Mouse (Mus musculus): Measurements from ENCODE around the gene Fbxo22.
"Not testable (repeated sequence)": the region's sequence is repeated elsewhere in the genome, so short reads cannot be mapped to it uniquely, and the experiment has no call there.

Gene Fbxo22

GRCm38 (mm10) chr9:55208790-55209481 is at the start of gene Fbxo22:
Gene Fbxo22 (plus strand): TSS chr9:55208925.
- peak; percentile 65 for DNase-seq (ENCODE audit: low read depth)

DNA sequence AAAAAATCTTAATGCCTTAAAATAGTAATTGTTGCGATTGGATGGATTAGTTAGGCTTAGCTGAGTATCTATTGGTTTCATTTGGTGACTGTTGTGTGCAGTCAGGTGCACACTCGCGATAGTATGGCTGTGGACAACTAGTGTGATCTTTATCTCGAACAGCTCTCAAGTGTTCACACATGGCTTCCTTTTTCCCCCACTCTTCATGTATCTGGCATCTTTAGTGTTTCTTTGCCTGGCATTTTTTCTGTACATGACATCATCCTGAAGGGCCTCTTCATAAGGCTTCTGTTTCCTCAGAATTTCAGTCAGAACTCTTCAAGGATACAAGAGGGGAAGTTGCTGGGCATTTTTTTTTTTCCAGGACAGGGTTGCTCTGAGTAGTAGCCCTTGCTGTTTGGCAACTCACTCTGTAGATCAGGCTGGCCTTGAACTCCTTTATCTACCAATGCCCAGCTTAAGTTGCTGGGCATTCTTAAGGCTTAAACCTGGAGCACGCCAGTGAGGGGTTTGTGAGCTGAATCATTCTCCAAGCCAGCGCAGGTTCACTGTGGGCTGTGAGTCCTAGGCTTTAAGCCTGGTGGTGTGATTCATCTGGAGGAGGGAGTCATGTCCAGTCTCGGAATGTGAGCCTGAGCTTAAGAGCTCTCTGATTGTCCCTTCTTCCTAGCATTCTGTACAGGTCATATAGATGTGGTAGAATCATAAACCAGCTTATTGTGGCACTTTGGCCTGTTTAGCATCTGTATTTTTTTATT is 37.9 kb upstream of the Fbxo22 start:
- DNase-seq (ENCODE audit: low read depth): peak; percentile 33

- DNase-seq (ENCODE audit: low read depth): no peak
Observed at GRCm38 (mm10) chr9:55172195-55172685, 36.5 kb upstream of the Fbxo22 start.

GRCm38 (mm10) chr9:55174235-55174634 is 34.5 kb upstream of the Fbxo22 start:
- no peak for DNase-seq (ENCODE audit: low read depth)

DNA sequence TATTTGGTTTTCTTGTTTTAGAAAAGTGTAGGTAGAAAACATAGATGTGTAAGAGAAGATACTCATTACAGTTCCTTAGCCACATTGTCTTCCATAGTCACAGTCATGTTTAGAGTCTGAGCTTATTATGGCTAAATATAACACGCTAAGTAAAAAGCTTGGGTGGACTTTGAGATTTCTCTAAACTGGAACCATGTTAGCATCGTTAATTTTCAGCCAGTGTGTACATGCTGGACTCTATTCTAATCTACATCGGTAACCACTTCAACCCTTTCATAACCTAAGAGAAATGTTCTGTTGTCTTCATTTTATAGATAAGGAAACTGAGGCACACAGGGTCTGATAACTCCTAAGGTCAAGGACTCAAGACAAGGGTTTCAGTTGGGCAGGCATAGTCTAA is 12.8 kb upstream of the Fbxo22 start:
- no peak for DNase-seq (ENCODE audit: low read depth)

GRCm38 (mm10) chr9:55198260-55198659 is 10.5 kb upstream of the Fbxo22 start:
- no peak for DNase-seq (ENCODE audit: low read depth)

DNA sequence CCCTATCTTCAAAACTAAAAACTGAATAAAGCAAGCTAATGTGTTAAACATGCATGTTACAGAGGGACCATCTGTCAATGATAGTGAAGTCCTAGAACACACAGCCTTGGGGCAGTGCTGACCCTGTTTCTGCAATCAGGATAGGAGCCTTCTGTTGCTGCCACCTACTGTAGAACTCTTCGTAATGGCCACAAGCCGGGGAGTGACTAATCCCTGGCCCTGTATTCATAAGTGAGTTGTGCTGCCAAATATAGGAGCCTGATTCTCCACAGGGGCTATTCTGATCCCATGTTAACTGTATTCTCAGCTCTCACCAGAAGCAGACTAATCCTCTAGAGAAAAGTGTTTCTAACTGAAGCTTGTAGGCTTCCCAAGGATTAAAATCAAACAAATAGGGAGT is 9.4 kb upstream of the Fbxo22 start:
- DNase-seq (ENCODE audit: low read depth): peak; percentile 8

- DNase-seq (ENCODE audit: low read depth): no peak
Observed at GRCm38 (mm10) chr9:55208458-55208789, 301 bp upstream of the Fbxo22 start.

DNA sequence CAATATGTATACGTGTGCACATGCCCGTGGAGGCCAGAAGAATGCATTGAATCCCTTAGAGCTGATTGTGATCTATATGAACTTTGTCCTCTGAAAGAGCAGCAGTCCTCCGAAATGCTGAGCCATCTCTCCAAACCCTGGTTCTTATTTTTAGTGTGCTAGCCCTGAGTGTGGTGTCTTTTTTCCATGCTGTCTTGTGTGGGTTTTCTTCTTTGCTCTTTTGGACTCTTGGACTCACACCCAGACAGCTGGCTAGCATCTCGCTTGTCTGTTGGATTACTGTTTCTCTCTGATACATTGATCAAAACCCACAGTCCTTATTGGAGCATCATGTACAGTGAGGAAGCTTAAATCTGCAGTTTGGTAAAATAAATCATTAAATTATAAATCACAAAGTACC is 2.9 kb downstream of the Fbxo22 start:
- no peak for DNase-seq (ENCODE audit: low read depth)

- no peak for DNase-seq (ENCODE audit: low read depth)
Observed at GRCm38 (mm10) chr9:55213396-55213795, 4.7 kb downstream of the Fbxo22 start.

GRCm38 (mm10) chr9:55215056-55215455 is 6.3 kb downstream of the Fbxo22 start:
- no peak for DNase-seq (ENCODE audit: low read depth)

GRCm38 (mm10) chr9:55215648-55216047 is 6.9 kb downstream of the Fbxo22 start:
- DNase-seq (ENCODE audit: low read depth): no peak

DNA sequence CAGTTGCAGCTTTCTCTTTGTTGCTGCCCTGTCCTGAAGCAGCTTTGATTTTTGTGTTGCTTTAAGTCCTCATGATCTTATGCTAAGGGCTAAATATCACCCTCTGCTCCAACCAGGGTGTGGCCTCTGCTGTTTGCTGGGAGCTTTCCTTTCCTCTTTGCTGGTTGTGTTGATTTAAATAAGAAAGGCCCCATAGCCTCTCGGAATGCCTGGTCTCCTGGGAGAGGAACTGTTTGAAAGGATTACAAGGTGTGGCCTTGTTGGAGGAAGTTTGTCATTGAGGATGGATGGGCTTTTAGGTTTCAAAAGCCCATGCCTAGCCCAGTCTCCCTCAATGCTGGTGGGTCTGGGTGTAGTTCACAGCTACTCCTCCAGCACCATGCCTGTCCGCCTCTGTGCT is 7.4 kb downstream of the Fbxo22 start:
- no peak for DNase-seq (ENCODE audit: low read depth)

DNA sequence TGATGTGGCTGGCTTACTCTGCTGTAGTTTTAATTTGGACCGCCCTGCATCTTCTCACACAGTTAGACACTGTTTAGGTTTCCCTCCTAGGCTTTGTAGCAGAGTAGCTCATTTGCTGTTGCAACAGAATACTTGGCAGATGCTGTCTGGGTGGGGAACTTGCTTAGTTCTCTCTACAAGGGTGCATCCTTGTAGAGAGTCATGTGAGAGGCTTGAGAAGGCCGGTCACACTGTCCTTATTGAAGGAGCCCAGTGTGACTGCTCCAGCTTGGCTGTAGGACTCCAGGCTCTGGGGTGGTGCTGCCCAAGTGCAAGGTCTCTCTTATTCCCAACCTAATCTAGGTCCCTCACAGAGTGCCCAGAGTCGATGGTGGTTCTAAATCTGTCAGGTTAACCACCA is 8.7 kb downstream of the Fbxo22 start:
- no peak for DNase-seq (ENCODE audit: low read depth)

- DNase-seq (ENCODE audit: low read depth): no peak
Observed at GRCm38 (mm10) chr9:55225165-55225737, 16.5 kb downstream of the Fbxo22 start.

GRCm38 (mm10) chr9:55226251-55226650 is 17.5 kb downstream of the Fbxo22 start:
- DNase-seq (ENCODE audit: low read depth): no peak

DNA sequence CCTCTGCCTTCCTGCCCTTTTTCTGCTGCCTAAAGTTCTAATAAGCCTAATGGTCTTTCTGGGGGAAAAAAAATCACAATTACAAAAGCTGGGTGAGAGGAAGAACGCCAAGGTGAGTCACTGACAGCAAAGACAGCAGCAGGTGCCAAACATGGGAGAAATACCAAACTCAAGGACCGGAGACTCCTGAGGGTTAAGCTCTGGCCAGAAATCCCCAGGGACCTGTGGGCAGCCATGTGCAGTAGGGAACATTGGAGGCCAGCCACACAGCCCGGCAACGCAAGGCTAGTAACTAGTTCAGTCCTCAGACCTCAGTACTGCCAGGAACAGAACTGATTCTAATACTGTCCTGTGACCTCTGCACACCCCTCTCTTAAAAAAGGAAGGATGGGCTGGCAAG is 19.4 kb downstream of the Fbxo22 start:
- DNase-seq (ENCODE audit: low read depth): no peak

GRCm38 (mm10) chr9:55229010-55229409 is 20.3 kb downstream of the Fbxo22 start:
- no peak for DNase-seq (ENCODE audit: low read depth)

GRCm38 (mm10) chr9:55231544-55231943 is 22.8 kb downstream of the Fbxo22 start:
- no peak for DNase-seq (ENCODE audit: low read depth)

GRCm38 (mm10) chr9:55232110-55232509 is 23.4 kb downstream of the Fbxo22 start:
- no peak for DNase-seq (ENCODE audit: low read depth)

DNA sequence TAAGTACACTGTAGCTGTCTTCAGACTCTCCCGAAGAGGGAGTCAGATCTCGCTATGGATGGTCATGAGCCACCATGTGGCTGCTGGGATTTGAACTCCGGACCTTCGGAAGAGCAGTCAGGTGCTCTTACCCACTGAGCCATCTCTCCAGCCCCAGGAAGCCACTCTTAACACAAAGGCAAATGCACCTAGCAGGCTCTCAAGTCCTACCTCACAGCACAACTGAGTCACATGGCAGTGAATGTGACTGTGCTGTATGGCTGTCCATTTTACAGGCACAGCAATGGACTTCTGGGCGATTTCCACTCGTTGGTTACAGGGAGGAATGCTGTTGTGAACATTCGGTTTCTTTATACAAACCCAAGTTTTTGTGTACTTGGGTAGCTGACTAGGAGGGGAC is 23.9 kb downstream of the Fbxo22 start:
- DNase-seq (ENCODE audit: low read depth): no peak

- DNase-seq (ENCODE audit: low read depth): not testable (repeated sequence)
Observed at GRCm38 (mm10) chr9:55233076-55233475, 24.4 kb downstream of the Fbxo22 start.

All from fibroblast of lung, adult 2 months (primary cell).